8 mouse cellular contexts compared by ENCODE assay signal in genomic region chr13:67360131-67360744, GRCm38 (mm10). TPM values are rescaled to one million over a fixed set of nuclear protein-coding genes. Genes with fewer than 3 reads are reported as not detected.
DNase-seq lines count a peak whose midpoint lies in the region; ATAC-seq lines count a peak whose summit lies in the region.

Gm28044 (minus strand) TSS chr13:67360536.
Zfp953 (minus strand) TSS chr13:67360605.

- peak within 1 kb of the TSS; percentile 66 for H3K4me3 ChIP-seq in hindbrain, embryonic 14.5 days (replicated peaks; ENCODE audit: low read length)

- H3K9ac ChIP-seq in hindbrain, embryonic 14.5 days, result peak within 1 kb of the TSS; percentile 64

- under 1% methylated on average over 15 of the region's 15 CpGs for WGBS in hindbrain, embryonic 14.5 days

- no peaks in the 10 kb centered on the region for H3K9me3 ChIP-seq in hindbrain, embryonic 14.5 days (ENCODE audit: control insufficient read depth, low read length)

- peak within 1 kb of the TSS; percentile 82 for H3K4me2 ChIP-seq in hindbrain, embryonic 14.5 days (replicated peaks)

- 0 out of 2 replicates have a peak within 1 kb of the TSS, but pooled peaks have one; percentile 35 for H3K27ac ChIP-seq in hindbrain, embryonic 14.5 days

- H3K36me3 ChIP-seq in hindbrain, embryonic 14.5 days (replicated peaks; ENCODE audit: control insufficient read depth, insufficient read depth), result no peaks in the 10 kb centered on the region

- no peaks in the 10 kb centered on the region for H3K4me1 ChIP-seq in hindbrain, embryonic 14.5 days (replicated peaks; ENCODE audit: control insufficient read depth, insufficient read depth, low read length)

- ATAC-seq in hindbrain, embryonic 14.5 days (ENCODE audit: low FRiP score), result peak; percentile 92

- no peaks in the 10 kb centered on the region for H3K27me3 ChIP-seq in hindbrain, embryonic 14.5 days (ENCODE audit: control insufficient read depth, insufficient read depth, low read length)

- peak; percentile 90 for DNase-seq in R1 (ENCODE audit: low read depth, low spot score)
- peak; percentile 88 to 91 for DNase-seq in cerebellum, postnatal 25 days
- peak; percentile 75 to 76 for DNase-seq in frontal cortex, postnatal 25 days (ENCODE audit: low spot score in 2 of 2)
- peak; percentile 93 for DNase-seq in hindbrain, embryonic 14.5 days (ENCODE audit: low spot score)
- DNase-seq in layer of hippocampus, postnatal 36 days, result peak; percentile 86 to 89
- peak; percentile 99 for DNase-seq in lung, postnatal 36 days
- DNase-seq in retina, postnatal 1 day, result peak; percentile 93
- DNase-seq in urinary bladder, adult 18-20 months (ENCODE audit: low spot score in 2 of 2), result peak; percentile 89 to 93

RNA-seq across cellular contexts. Expression of gene Gm28044, which starts in this region (rescaled TPM):
- not detected in 2 replicates for polyA plus RNA-seq in hindbrain, embryonic 14.5 days (2014; fragmentation: Nextera tagmentation; extraction: Ambion mirVana)
- total RNA-seq in layer of hippocampus, postnatal 36 days (2021), result 1 to 10 TPM; 1.9 to 2.4 TPM

RNA-seq across cellular contexts. Expression of gene Zfp953, which starts in this region (rescaled TPM):
- polyA plus RNA-seq in hindbrain, embryonic 14.5 days (2014; fragmentation: Nextera tagmentation; extraction: Ambion mirVana), result 0.79 and 0.93 TPM in 2 replicates
- 1 to 10 TPM in 1 of 2 experiments, under 1 TPM in 1; 1.00 to 1.1 TPM for total RNA-seq in layer of hippocampus, postnatal 36 days (2021)

Comparison
In these comparisons a context has a peak if more than half of its experiments do, and no peak if none do; other contexts are left out.
1. Peak in every context shown above with its lines: DNase-seq, ATAC-seq, H3K4me3 ChIP-seq and H3K27ac ChIP-seq.
2. Peak in DNase-seq, ATAC-seq, H3K4me3 ChIP-seq, H3K27ac ChIP-seq, H3K9ac ChIP-seq and H3K4me2 ChIP-seq in hindbrain, embryonic 14.5 days; RNA of the genes that start here not detected or under 1 TPM.